Mouse (Mus musculus) kidney, adult 2 months (tissue): ENCODE measurements around the gene Gm47996. TPM values are rescaled to one million over a fixed set of nuclear protein-coding genes. Genes with fewer than 3 reads are reported as not detected.
A peak's percentile ranks its signal among the peaks of the same experiment; 100 is the strongest.

ENCODE experiments used
- DNase-seq: peaks from one replicate; pipeline ENCODE4 v3.0.0; 2021
- H3K27ac ChIP-seq: fragments of 200-500 bp; 2 replicates; pipeline ENCODE4 v1.5.1; 2012; ENCODE audit warnings: low read depth, low read length, control low read depth, inconsistent platforms; ENCODE audit not compliant: insufficient read depth
- H3K27me3 ChIP-seq: fragments of 200-500 bp; replicated peaks from 2 replicates; pipeline ENCODE4 v1.6.1; 2012; ENCODE audit warnings: mild to moderate bottlenecking, moderate library complexity, low read length, inconsistent platforms; ENCODE audit not compliant: control insufficient read depth, insufficient read depth
- H3K36me3 ChIP-seq: fragments of 200-500 bp; 2 replicates; pipeline ENCODE4 v1.6.1; 2012; ENCODE audit warnings: mild to moderate bottlenecking, moderate library complexity, low read length, inconsistent platforms; ENCODE audit not compliant: control insufficient read depth, insufficient read depth
- H3K4me1 ChIP-seq: fragments of 200-500 bp; 2 replicates; pipeline ENCODE4 v1.6.1; 2011; ENCODE audit warnings: low read length; ENCODE audit not compliant: control insufficient read depth, insufficient read depth
- H3K4me3 ChIP-seq: fragments of 200-500 bp; 2 replicates; pipeline ENCODE4 v1.5.1; 2011; ENCODE audit warnings: mild to moderate bottlenecking, low read depth, low read length, control low read depth; ENCODE audit not compliant: insufficient read depth
- CTCF ChIP-seq: fragments of 200-500 bp; conservative IDR thresholded peaks from 2 replicates; pipeline ENCODE4 v1.5.1; 2011; ENCODE audit warnings: low read depth, mild to moderate bottlenecking, control low read depth, low read length, moderate library complexity, mixed read lengths; ENCODE audit not compliant: insufficient read depth, insufficient read length
- POLR2A ChIP-seq: fragments of 200-500 bp; IDR thresholded peaks from one replicate; pipeline ENCODE4 v1.6.1; 2011; ENCODE audit warnings: low read depth, low read length, control low read depth
- WGBS: fragments of 180-500 bp; shearing (Covaris S2); methylation state at CpG from one replicate; pipeline ENCODE4 v1.1.7; 2018; 5-methylcytosine and 5-hydroxymethylcytosine counted together
- polyA plus RNA-seq: library from polyadenylated mRNA; depleted of rRNA; stranded (reverse); fragments of >200 nt; gene quantifications from 2 replicates; pipeline ENCODE4 v1.2.3, GENCODE M21; 2012

Gm47996 gene
- polyA plus RNA-seq, 1 experiment, result not detected

GRCm38 (mm10) chr1:151216417-151216816, 6.5 kb downstream of the Gm47996 start:
- TF ChIP-seq CTCF (no peak), POLR2A (no peak)
- Histone ChIP-seq H3K27ac (peak overlapping the region; percentile 95), H3K27me3 (no peaks in the 10 kb centered on the region), H3K4me1 (peaks cover 17% of the 10 kb centered on the region; the same call in 1 of the 2 replicates), H3K4me3 (no peak overlapping the region), H3K36me3 (no peaks in the 10 kb centered on the region)
- DNase-seq, result peak; percentile 91
- WGBS, result 31% methylated on average over 3 of the region's 3 CpGs

DNA sequence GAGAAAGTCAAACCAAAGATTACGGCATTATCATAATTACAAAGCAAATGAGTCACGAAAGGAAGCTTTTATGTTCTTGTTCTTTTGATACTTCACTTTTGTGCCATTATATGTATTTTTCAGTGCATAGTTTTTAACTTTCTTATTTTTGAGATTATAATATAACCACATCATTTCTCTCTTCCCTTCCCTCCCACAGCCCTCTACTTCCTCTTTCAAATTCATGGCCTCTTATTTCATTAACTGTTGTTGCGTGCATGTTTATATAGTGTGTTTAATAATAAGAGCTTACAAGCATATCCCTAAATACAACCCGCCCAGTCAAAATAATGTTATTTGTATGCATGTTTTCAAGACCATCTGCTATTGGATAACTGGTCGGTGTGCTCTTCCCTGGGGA, 9.1 kb downstream of the Gm47996 start:
- WGBS, result 95% methylated on average over 5 of the region's 5 CpGs
- DNase-seq, result no peak
- H3K4me1 ChIP-seq, result peaks cover 20% of the 10 kb centered on the region; the same call in 1 of the 2 replicates
- no peaks in the 10 kb centered on the region for H3K27me3 ChIP-seq
- no peak overlapping the region for H3K27ac ChIP-seq
- no peaks in the 10 kb centered on the region for H3K36me3 ChIP-seq
- H3K4me3 ChIP-seq, result no peak overlapping the region
- TF ChIP-seq POLR2A (no peak), CTCF (no peak)

DNA sequence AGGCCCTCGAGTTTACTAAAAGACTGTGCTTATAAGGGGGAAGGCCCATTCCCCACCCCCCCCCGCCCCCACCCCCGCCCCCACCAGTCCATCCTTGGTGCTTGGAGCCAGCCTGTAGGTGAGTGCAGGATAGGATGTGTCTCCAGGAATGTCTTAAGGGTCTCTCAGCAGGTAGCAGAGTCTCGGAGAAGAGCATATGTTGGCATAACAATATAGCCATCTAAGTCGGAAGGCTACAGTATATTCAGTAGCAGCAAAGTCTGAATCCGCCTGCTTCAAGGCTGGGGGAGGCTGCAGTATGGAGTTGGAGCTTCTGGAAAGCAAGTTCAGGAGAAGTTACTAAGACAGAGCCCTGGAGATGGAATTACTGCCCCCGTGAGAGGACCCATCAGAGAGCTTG, 10.2 kb downstream of the Gm47996 start:
- no peaks in the 10 kb centered on the region for H3K36me3 ChIP-seq
- no peak for DNase-seq
- TF ChIP-seq POLR2A (no peak), CTCF (no peak)
- no peak overlapping the region for H3K4me3 ChIP-seq
- 87% methylated on average over 7 of the region's 7 CpGs for WGBS
- H3K27ac ChIP-seq, result no peak overlapping the region
- no peaks in the 10 kb centered on the region for H3K27me3 ChIP-seq
- H3K4me1 ChIP-seq, result peaks cover 23% of the 10 kb centered on the region; the same call in 1 of the 2 replicates

GRCm38 (mm10) chr1:151222561-151223267, 12.8 kb downstream of the Gm47996 start:
- no peaks in the 10 kb centered on the region for H3K27me3 ChIP-seq
- no peak overlapping the region for H3K27ac ChIP-seq
- H3K4me3 ChIP-seq, result no peak overlapping the region
- H3K36me3 ChIP-seq, result no peaks in the 10 kb centered on the region
- TF ChIP-seq POLR2A (no peak), CTCF (no peak)
- H3K4me1 ChIP-seq, result peaks cover 8% of the 10 kb centered on the region; the same call in 1 of the 2 replicates
- 92% methylated on average over 10 of the region's 10 CpGs for WGBS
- no peak for DNase-seq

DNA sequence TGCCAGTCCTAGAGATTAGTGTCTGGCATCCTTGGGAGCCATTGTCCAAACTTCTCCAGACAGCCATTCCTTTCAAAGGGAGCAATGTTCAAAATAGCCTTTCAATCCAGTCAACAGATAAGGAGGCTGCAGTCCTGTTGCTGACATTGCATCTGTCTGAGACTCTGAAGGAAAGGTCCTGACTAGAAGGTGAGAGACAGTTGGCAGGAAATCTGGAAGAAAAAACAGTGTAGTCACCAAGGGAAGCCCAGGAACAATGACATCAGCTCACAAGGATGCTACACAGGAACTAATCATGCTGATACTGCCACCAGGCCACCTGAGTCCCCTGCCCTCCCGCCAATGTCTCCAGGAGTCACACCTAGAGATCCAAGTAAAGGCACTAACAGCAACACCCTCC, 13.4 kb downstream of the Gm47996 start:
- peaks cover 6% of the 10 kb centered on the region; the same call in 1 of the 2 replicates for H3K4me1 ChIP-seq
- no peaks in the 10 kb centered on the region for H3K36me3 ChIP-seq
- WGBS, result 70% methylated on average over 1 of the region's 1 CpGs
- H3K4me3 ChIP-seq, result no peak overlapping the region
- H3K27me3 ChIP-seq, result no peaks in the 10 kb centered on the region
- DNase-seq, result no peak
- TF ChIP-seq POLR2A, result no peak
- TF ChIP-seq CTCF, result no peak
- no peak overlapping the region for H3K27ac ChIP-seq

DNA sequence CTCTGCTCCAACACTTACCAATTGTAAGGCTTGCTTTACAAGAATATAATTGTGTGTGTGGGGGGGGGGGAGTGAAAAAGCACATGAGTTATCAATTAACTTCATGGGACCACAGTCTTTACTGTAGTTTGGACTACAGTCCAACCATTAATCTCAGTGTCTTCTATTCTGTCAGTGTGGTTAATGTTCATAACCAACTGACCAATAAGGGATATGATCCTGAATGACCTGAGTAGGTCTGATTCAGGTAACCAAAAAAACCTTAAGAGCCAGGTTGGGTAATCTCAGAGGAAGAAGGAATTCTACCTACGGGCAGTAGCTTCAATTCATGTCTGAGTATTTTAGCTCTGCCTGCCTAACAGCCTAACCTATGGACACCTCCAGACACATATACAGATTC, 14.6 kb downstream of the Gm47996 start:
- DNase-seq, result peak; percentile 71
- WGBS, result 51% methylated on average over 1 of the region's 1 CpGs
- Histone ChIP-seq H3K4me3 (no peak overlapping the region), H3K27me3 (no peaks in the 10 kb centered on the region), H3K36me3 (no peaks in the 10 kb centered on the region), H3K4me1 (peaks cover 6% of the 10 kb centered on the region; the same call in 1 of the 2 replicates), H3K27ac (peak overlapping the region; percentile 90)
- TF ChIP-seq CTCF, result no peak
- no peak for TF ChIP-seq POLR2A

- WGBS, result 73% methylated on average over 8 of the region's 8 CpGs
- Histone ChIP-seq H3K27me3 (no peaks in the 10 kb centered on the region), H3K4me3 (no peak overlapping the region), H3K36me3 (no peaks in the 10 kb centered on the region), H3K4me1 (peaks cover 11% of the 10 kb centered on the region; the same call in 1 of the 2 replicates), H3K27ac (no peak overlapping the region)
- TF ChIP-seq POLR2A (no peak), CTCF (no peak)
- no peak for DNase-seq
These were observed 17.6 kb downstream of the Gm47996 start for GRCm38 (mm10) chr1:151227506-151227905.
